Mouse (Mus musculus) forebrain, embryonic 10.5 days (tissue): ENCODE measurements around the gene Lce1i. TPM values are rescaled to one million over a fixed set of nuclear protein-coding genes. Genes with fewer than 3 reads are reported as not detected.
"Not testable (repeated sequence)": the region's sequence is repeated elsewhere in the genome, so short reads cannot be mapped to it uniquely, and the experiment has no call there.

Experiments
- DNase-seq: peaks from one replicate; pipeline ENCODE4 v3.0.0-alpha.2; 2017; ENCODE audit warnings: low spot score; ENCODE audit errors: extremely low spot score
- H3K27ac ChIP-seq: fragments of 300-500 bp; sonication (generic); 2 replicates; pipeline ENCODE4 v1.5.1; 2016; ENCODE audit warnings: mild to moderate bottlenecking
- H3K27me3 ChIP-seq: fragments of 300-500 bp; sonication (generic); 2 replicates; pipeline ENCODE4 v1.6.1; 2016; ENCODE audit warnings: mild to moderate bottlenecking; ENCODE audit not compliant: poor library complexity, severe bottlenecking
- H3K36me3 ChIP-seq: fragments of 300-500 bp; sonication (generic); replicated peaks from 2 replicates; pipeline ENCODE4 v1.6.1; 2016; ENCODE audit warnings: mild to moderate bottlenecking, moderate library complexity
- H3K4me1 ChIP-seq: fragments of 300-500 bp; sonication (generic); 2 replicates; pipeline ENCODE4 v1.6.1; 2016
- H3K4me3 ChIP-seq: fragments of 300-500 bp; sonication (generic); 2 replicates; pipeline ENCODE4 v1.5.1; 2016; ENCODE audit warnings: mild to moderate bottlenecking, moderate library complexity
- H3K9me3 ChIP-seq: fragments of 300-500 bp; sonication (generic); 2 replicates; pipeline ENCODE4 v1.6.1; 2016; ENCODE audit warnings: mild to moderate bottlenecking, moderate library complexity
- WGBS: fragments of 180-500 bp; shearing (Covaris S2); methylation state at CpG from one replicate; pipeline ENCODE4 v1.1.7; 2016; 5-methylcytosine and 5-hydroxymethylcytosine counted together
- polyA plus RNA-seq: library from polyadenylated mRNA; unstranded; fragments of >200 nt; fragmentation: Nextera tagmentation; extraction: Ambion mirVana; gene quantifications from 2 replicates; pipeline ENCODE4 v1.2.1, GENCODE M21; 2016

Gene Lce1i
- polyA plus RNA-seq, result not detected in 2 replicates

GRCm38 (mm10) chr3:92778799-92779198, at the start of gene Lce1i:
Gene Lce1i (minus strand): TSS chr3:92778899.
- Histone ChIP-seq H3K4me3 (no peak within 1 kb of the TSS), H3K27ac (no peak within 1 kb of the TSS), H3K9me3 (no peaks in the 10 kb centered on the region), H3K4me1 (no peaks in the 10 kb centered on the region), H3K36me3 (no peaks in the 10 kb centered on the region), H3K27me3 (no peaks in the 10 kb centered on the region)
- WGBS, result 88% methylated on average over 1 of the region's 1 CpGs
- DNase-seq, result no peak

- H3K9me3 ChIP-seq, result no peaks in the 10 kb centered on the region
- no peaks in the 10 kb centered on the region for H3K27me3 ChIP-seq
- H3K4me3 ChIP-seq, result no peak within 1 kb of the TSS
- H3K4me1 ChIP-seq, result no peaks in the 10 kb centered on the region
- H3K36me3 ChIP-seq, result no peaks in the 10 kb centered on the region
- DNase-seq, result no peak
- WGBS, result 70% methylated on average over 1 of the region's 1 CpGs
- H3K27ac ChIP-seq, result no peak within 1 kb of the TSS
Measured at GRCm38 (mm10) chr3:92827108-92827507, 48.4 kb upstream of the Lce1i start, which contains the start of gene Kprp. Gene Kprp (minus strand): TSS chr3:92827247.

- no peaks in the 10 kb centered on the region for H3K36me3 ChIP-seq
- H3K27ac ChIP-seq, result no peak overlapping the region
- H3K4me3 ChIP-seq, result no peak overlapping the region
- 39% methylated on average over 1 of the region's 1 CpGs for WGBS
- no peaks in the 10 kb centered on the region for H3K4me1 ChIP-seq
- no peaks in the 10 kb centered on the region for H3K27me3 ChIP-seq
- no peak for DNase-seq
- no peaks in the 10 kb centered on the region for H3K9me3 ChIP-seq
Measured at GRCm38 (mm10) chr3:92825808-92826207, 47.1 kb upstream of the Lce1i start.

- not testable (repeated sequence) for H3K9me3 ChIP-seq, H3K4me1 ChIP-seq, DNase-seq, H3K27me3 ChIP-seq, H3K4me3 ChIP-seq, H3K27ac ChIP-seq, H3K36me3 ChIP-seq
- WGBS, result 89% methylated on average over 2 of the region's 2 CpGs
Measured at GRCm38 (mm10) chr3:92816036-92816435, 37.3 kb upstream of the Lce1i start.

GRCm38 (mm10) chr3:92815581-92815980, 36.9 kb upstream of the Lce1i start:
- no peaks in the 10 kb centered on the region for H3K4me1 ChIP-seq
- no peak overlapping the region for H3K27ac ChIP-seq
- no peak overlapping the region for H3K4me3 ChIP-seq
- H3K36me3 ChIP-seq, result no peaks in the 10 kb centered on the region
- no peak for DNase-seq
- H3K9me3 ChIP-seq, result no peaks in the 10 kb centered on the region
- 92% methylated on average over 3 of the region's 3 CpGs for WGBS
- H3K27me3 ChIP-seq, result no peaks in the 10 kb centered on the region

GRCm38 (mm10) chr3:92807791-92808190, 29.1 kb upstream of the Lce1i start, which contains the start of gene Lce1k:
Gene Lce1k (minus strand): TSS chr3:92807891.
- no peak within 1 kb of the TSS for H3K4me3 ChIP-seq
- H3K27ac ChIP-seq, result no peak within 1 kb of the TSS
- no peaks in the 10 kb centered on the region for H3K4me1 ChIP-seq
- H3K9me3 ChIP-seq, result no peaks in the 10 kb centered on the region
- no peaks in the 10 kb centered on the region for H3K27me3 ChIP-seq
- no peaks in the 10 kb centered on the region for H3K36me3 ChIP-seq
- no peak for DNase-seq

- no peak within 1 kb of the TSS for H3K4me3 ChIP-seq
- WGBS, result 88% methylated on average over 1 of the region's 1 CpGs
- no peak for DNase-seq
- H3K27me3 ChIP-seq, result no peaks in the 10 kb centered on the region
- H3K4me1 ChIP-seq, result no peaks in the 10 kb centered on the region
- H3K9me3 ChIP-seq, result no peaks in the 10 kb centered on the region
- H3K27ac ChIP-seq, result no peak within 1 kb of the TSS
- no peaks in the 10 kb centered on the region for H3K36me3 ChIP-seq
Measured at GRCm38 (mm10) chr3:92790414-92790813, 11.7 kb upstream of the Lce1i start, which contains the start of gene Lce1j. Gene Lce1j (minus strand): TSS chr3:92790514.

GRCm38 (mm10) chr3:92771573-92771972, 7.1 kb downstream of the Lce1i start:
- 26% methylated on average over 3 of the region's 3 CpGs for WGBS
- DNase-seq, result no peak
- Histone ChIP-seq H3K27me3 (no peaks in the 10 kb centered on the region), H3K9me3 (no peaks in the 10 kb centered on the region), H3K4me3 (no peak overlapping the region), H3K36me3 (no peaks in the 10 kb centered on the region), H3K4me1 (no peaks in the 10 kb centered on the region), H3K27ac (no peak overlapping the region)

- no peak for DNase-seq
- Histone ChIP-seq H3K36me3 (no peaks in the 10 kb centered on the region), H3K9me3 (no peaks in the 10 kb centered on the region), H3K4me3 (no peak within 1 kb of the TSS), H3K27ac (no peak within 1 kb of the TSS), H3K27me3 (no peaks in the 10 kb centered on the region), H3K4me1 (no peaks in the 10 kb centered on the region)
- WGBS, result 94% methylated on average over 1 of the region's 1 CpGs
Measured at GRCm38 (mm10) chr3:92764965-92765364, 13.7 kb downstream of the Lce1i start, which contains the start of gene Lce1h. Gene Lce1h (minus strand): TSS chr3:92765065.

GRCm38 (mm10) chr3:92753197-92753596, 25.5 kb downstream of the Lce1i start:
- H3K27me3 ChIP-seq, result no peaks in the 10 kb centered on the region
- H3K27ac ChIP-seq, result no peak overlapping the region
- no peak for DNase-seq
- 50% methylated on average over 3 of the region's 3 CpGs for WGBS
- no peaks in the 10 kb centered on the region for H3K4me1 ChIP-seq
- H3K36me3 ChIP-seq, result no peaks in the 10 kb centered on the region
- no peak overlapping the region for H3K4me3 ChIP-seq
- H3K9me3 ChIP-seq, result no peaks in the 10 kb centered on the region

- DNase-seq, result no peak
- Histone ChIP-seq H3K9me3 (no peaks in the 10 kb centered on the region), H3K4me1 (no peaks in the 10 kb centered on the region), H3K36me3 (no peaks in the 10 kb centered on the region), H3K27ac (no peak within 1 kb of the TSS), H3K4me3 (no peak within 1 kb of the TSS), H3K27me3 (no peaks in the 10 kb centered on the region)
- WGBS, result 96% methylated on average over 1 of the region's 1 CpGs
Measured at GRCm38 (mm10) chr3:92752238-92752637, 26.5 kb downstream of the Lce1i start, which contains the start of gene Lce1g. Gene Lce1g (minus strand): TSS chr3:92752338.

GRCm38 (mm10) chr3:92738996-92739395, 39.7 kb downstream of the Lce1i start, which contains the start of gene Gm38119:
Gene Gm38119 (minus strand): TSS chr3:92739096.
- H3K9me3 ChIP-seq, result no peaks in the 10 kb centered on the region
- DNase-seq, result no peak
- H3K27ac ChIP-seq, result no peak within 1 kb of the TSS
- H3K4me1 ChIP-seq, result no peaks in the 10 kb centered on the region
- no peaks in the 10 kb centered on the region for H3K36me3 ChIP-seq
- no peaks in the 10 kb centered on the region for H3K27me3 ChIP-seq
- 93% methylated on average over 1 of the region's 1 CpGs for WGBS
- H3K4me3 ChIP-seq, result no peak within 1 kb of the TSS
